Mouse (Mus musculus): ENCODE measurements at regions not wholly inside any gene's neighbourhood (a gene's known extent, or its start where the extent isn't known, plus 50 kb on each side); places are given as distances from the start of the nearest gene placed in this dataset.

GRCm38 (mm10) chr8:24278391-24278790 lies 447.3 kb downstream of the Adam3 start:
- WGBS = 79% methylated on average over 8 of the region's 8 CpGs
- H3K9ac ChIP-seq (ENCODE audit: low read depth, low read length) = no peak overlapping the region
- H3K27me3 ChIP-seq (replicated peaks; ENCODE audit: control insufficient read depth, insufficient read depth, low read length) = no peaks in the 10 kb centered on the region
- H3K36me3 ChIP-seq (ENCODE audit: control insufficient read depth, insufficient read depth) = no peaks in the 10 kb centered on the region
- peak; percentile 50 for TF ChIP-seq CTCF (IDR thresholded peaks at IDR 0.05; ENCODE audit: low read depth)
- H3K9me3 ChIP-seq (ENCODE audit: control insufficient read depth) = no peaks in the 10 kb centered on the region
- no peak for ATAC-seq
- H3K27ac ChIP-seq (ENCODE audit: low read depth, low read length) = no peak overlapping the region
- H3K4me2 ChIP-seq (replicated peaks; ENCODE audit: low read depth) = no peak overlapping the region
- H3K4me3 ChIP-seq (ENCODE audit: low read depth, low read length) = no peak overlapping the region
- no peaks in the 10 kb centered on the region for H3K4me1 ChIP-seq (replicated peaks; ENCODE audit: control insufficient read depth, insufficient read depth, low read length)

- no peak for ATAC-seq
- Histone ChIP-seq H3K9ac (ENCODE audit: low read depth, low read length) (no peak overlapping the region), H3K9me3 (ENCODE audit: control insufficient read depth) (no peaks in the 10 kb centered on the region), H3K4me3 (ENCODE audit: low read depth, low read length) (no peak overlapping the region), H3K27me3 (replicated peaks; ENCODE audit: control insufficient read depth, insufficient read depth, low read length) (no peaks in the 10 kb centered on the region), H3K4me2 (replicated peaks; ENCODE audit: low read depth) (no peak overlapping the region), H3K4me1 (replicated peaks; ENCODE audit: control insufficient read depth, insufficient read depth, low read length) (no peaks in the 10 kb centered on the region), H3K36me3 (ENCODE audit: control insufficient read depth, insufficient read depth) (no peaks in the 10 kb centered on the region), H3K27ac (ENCODE audit: low read depth, low read length) (no peak overlapping the region)
- TF ChIP-seq CTCF (IDR thresholded peaks at IDR 0.05; ENCODE audit: low read depth) = no peak
Observed at GRCm38 (mm10) chr8:24261359-24261758, 464.3 kb downstream of the Adam3 start.

GRCm38 (mm10) chr8:24258622-24259021 lies 467.0 kb downstream of the Adam3 start:
- no peak for TF ChIP-seq CTCF (IDR thresholded peaks at IDR 0.05; ENCODE audit: low read depth)
- H3K9me3 ChIP-seq (ENCODE audit: control insufficient read depth) = no peaks in the 10 kb centered on the region
- H3K27ac ChIP-seq (ENCODE audit: low read depth, low read length) = no peak overlapping the region
- H3K9ac ChIP-seq (ENCODE audit: low read depth, low read length) = no peak overlapping the region
- WGBS = 85% methylated on average over 3 of the region's 3 CpGs
- no peak overlapping the region for H3K4me3 ChIP-seq (ENCODE audit: low read depth, low read length)
- no peaks in the 10 kb centered on the region for H3K27me3 ChIP-seq (replicated peaks; ENCODE audit: control insufficient read depth, insufficient read depth, low read length)
- ATAC-seq = no peak
- H3K4me1 ChIP-seq (replicated peaks; ENCODE audit: control insufficient read depth, insufficient read depth, low read length) = no peaks in the 10 kb centered on the region
- no peaks in the 10 kb centered on the region for H3K36me3 ChIP-seq (ENCODE audit: control insufficient read depth, insufficient read depth)
- no peak overlapping the region for H3K4me2 ChIP-seq (replicated peaks; ENCODE audit: low read depth)

- no peak overlapping the region for H3K27ac ChIP-seq (ENCODE audit: low read depth, low read length)
- WGBS = 66% methylated on average over 6 of the region's 6 CpGs
- no peak for TF ChIP-seq CTCF (IDR thresholded peaks at IDR 0.05; ENCODE audit: low read depth)
- H3K9ac ChIP-seq (ENCODE audit: low read depth, low read length) = no peak overlapping the region
- H3K4me3 ChIP-seq (ENCODE audit: low read depth, low read length) = no peak overlapping the region
- H3K36me3 ChIP-seq (ENCODE audit: control insufficient read depth, insufficient read depth) = no peaks in the 10 kb centered on the region
- H3K4me2 ChIP-seq (replicated peaks; ENCODE audit: low read depth) = no peak overlapping the region
- no peaks in the 10 kb centered on the region for H3K27me3 ChIP-seq (replicated peaks; ENCODE audit: control insufficient read depth, insufficient read depth, low read length)
- ATAC-seq = no peak
- H3K4me1 ChIP-seq (replicated peaks; ENCODE audit: control insufficient read depth, insufficient read depth, low read length) = no peaks in the 10 kb centered on the region
- H3K9me3 ChIP-seq (ENCODE audit: control insufficient read depth) = no peaks in the 10 kb centered on the region
Observed at GRCm38 (mm10) chr8:24242211-24242610, 483.4 kb downstream of the Adam3 start.

GRCm38 (mm10) chr8:24240211-24240983 lies 485.3 kb downstream of the Adam3 start:
- Histone ChIP-seq H3K4me3 (ENCODE audit: low read depth, low read length) (no peak overlapping the region), H3K27me3 (replicated peaks; ENCODE audit: control insufficient read depth, insufficient read depth, low read length) (no peaks in the 10 kb centered on the region), H3K4me2 (replicated peaks; ENCODE audit: low read depth) (no peak overlapping the region), H3K9ac (ENCODE audit: low read depth, low read length) (no peak overlapping the region), H3K36me3 (ENCODE audit: control insufficient read depth, insufficient read depth) (no peaks in the 10 kb centered on the region), H3K27ac (ENCODE audit: low read depth, low read length) (no peak overlapping the region), H3K9me3 (ENCODE audit: control insufficient read depth) (no peaks in the 10 kb centered on the region), H3K4me1 (replicated peaks; ENCODE audit: control insufficient read depth, insufficient read depth, low read length) (no peaks in the 10 kb centered on the region)
- WGBS = 77% methylated on average over 7 of the region's 7 CpGs
- ATAC-seq = no peak
- peak; percentile 67 for TF ChIP-seq CTCF (IDR thresholded peaks at IDR 0.05; ENCODE audit: low read depth)

- no peak overlapping the region for H3K4me2 ChIP-seq (replicated peaks; ENCODE audit: low read depth)
- no peak overlapping the region for H3K4me3 ChIP-seq (ENCODE audit: low read depth, low read length)
- H3K27me3 ChIP-seq (replicated peaks; ENCODE audit: control insufficient read depth, insufficient read depth, low read length) = no peaks in the 10 kb centered on the region
- no peaks in the 10 kb centered on the region for H3K36me3 ChIP-seq (ENCODE audit: control insufficient read depth, insufficient read depth)
- no peaks in the 10 kb centered on the region for H3K9me3 ChIP-seq (ENCODE audit: control insufficient read depth)
- H3K27ac ChIP-seq (ENCODE audit: low read depth, low read length) = no peak overlapping the region
- no peak for ATAC-seq
- no peak overlapping the region for H3K9ac ChIP-seq (ENCODE audit: low read depth, low read length)
- H3K4me1 ChIP-seq (replicated peaks; ENCODE audit: control insufficient read depth, insufficient read depth, low read length) = no peaks in the 10 kb centered on the region
- WGBS = 75% methylated on average over 7 of the region's 7 CpGs
- no peak for TF ChIP-seq CTCF (IDR thresholded peaks at IDR 0.05; ENCODE audit: low read depth)
Observed at GRCm38 (mm10) chr8:24234981-24235380, 490.7 kb downstream of the Adam3 start.
